30 mouse cellular contexts compared by ENCODE assay signal in genomic region chr7:125211346-125211973, GRCm38 (mm10).
DNase-seq lines count a peak whose midpoint lies in the region; ATAC-seq and TF ChIP-seq lines count a peak whose summit lies in the region.
"Had no signal": no experiment of that assay in that cellular context is flagged by ENCODE, and none has a peak within 500 bp of the region (broad histone marks: within the 10 kb centered on the region; RNA-seq: fewer than 3 reads in every experiment).

No protein-coding gene starts in this region.

- WGBS in embryonic facial prominence, embryonic 11.5 days: 69% methylated on average over 6 of the region's 6 CpGs
- WGBS in embryonic facial prominence, embryonic 10.5 days: 75% methylated on average over 6 of the region's 6 CpGs
- 43% methylated on average over 6 of the region's 6 CpGs for WGBS in hindbrain, embryonic 16.5 days
- 32% methylated on average over 6 of the region's 6 CpGs for whole genome bisulfite sequencing in neural tube, embryonic 14.5 days

- no peak overlapping the region for H3K4me2 ChIP-seq in embryonic facial prominence, embryonic 11.5 days (ENCODE audit: low read depth, low read length)
- no peak overlapping the region for H3K4me2 ChIP-seq in hindbrain, embryonic 16.5 days (ENCODE audit: low read length)
- H3K4me2 ChIP-seq in neural tube, embryonic 14.5 days (ENCODE audit: low read depth, low read length): no peak overlapping the region
- H3K4me2 ChIP-seq: embryonic facial prominence, embryonic 15.5 days; forebrain, embryonic 12.5 days; heart, embryonic 13.5 days; intestine, embryonic 15.5 days; limb, embryonic 12.5 days; liver, embryonic 15.5 days; lung, embryonic 14.5 days; midbrain, embryonic 15.5 days had no signal

- no peak for TF ChIP-seq POLR2A in testis, adult 2 months (IDR thresholded peaks at IDR 0.05; ENCODE audit: control insufficient read depth, low read depth, low read length)

- H3K4me3 ChIP-seq in embryonic facial prominence, embryonic 11.5 days (ENCODE audit: low read depth, low read length): no peak overlapping the region
- no peak overlapping the region for H3K4me3 ChIP-seq in embryonic facial prominence, embryonic 10.5 days
- peak overlapping the region; percentile 69 for H3K4me3 ChIP-seq in testis, adult 2 months (ENCODE audit: control insufficient read depth, low read depth, low read length)
- no peak overlapping the region for H3K4me3 ChIP-seq in hindbrain, embryonic 16.5 days (ENCODE audit: low read length)
- no peak overlapping the region for H3K4me3 ChIP-seq in neural tube, embryonic 14.5 days (ENCODE audit: low read depth, low read length)
- H3K4me3 ChIP-seq: embryonic facial prominence, embryonic 15.5 days; forebrain, embryonic 12.5 days; heart, embryonic 13.5 days; intestine, embryonic 15.5 days; limb, embryonic 12.5 days; liver, embryonic 15.5 days; midbrain, embryonic 10.5 days; midbrain, embryonic 15.5 days had no signal

- TF ChIP-seq CTCF in testis, adult 2 months (IDR thresholded peaks at IDR 0.05; ENCODE audit: control insufficient read depth, insufficient read depth, insufficient replicate concordance, low read depth, low read length): no peak

- no peaks in the 10 kb centered on the region for H3K27me3 ChIP-seq in embryonic facial prominence, embryonic 11.5 days (ENCODE audit: control insufficient read depth, insufficient read depth, low read length)
- H3K27me3 ChIP-seq in embryonic facial prominence, embryonic 10.5 days (replicated peaks; ENCODE audit: low read depth, poor library complexity, severe bottlenecking): no peaks in the 10 kb centered on the region
- no peaks in the 10 kb centered on the region for H3K27me3 ChIP-seq in testis, adult 2 months (ENCODE audit: control insufficient read depth, insufficient read depth, low read length)
- H3K27me3 ChIP-seq in hindbrain, embryonic 16.5 days (replicated peaks; ENCODE audit: control insufficient read depth, insufficient read depth, low read length): no peaks in the 10 kb centered on the region
- H3K27me3 ChIP-seq in neural tube, embryonic 14.5 days (ENCODE audit: control insufficient read depth, insufficient read depth, low read length): no peaks in the 10 kb centered on the region
- H3K27me3 ChIP-seq: embryonic facial prominence, embryonic 15.5 days; forebrain, embryonic 12.5 days; heart, embryonic 13.5 days; intestine, embryonic 15.5 days; liver, embryonic 15.5 days; midbrain, embryonic 15.5 days had no signal

- no peak for DNase-seq in embryonic facial prominence, embryonic 11.5 days (ENCODE audit: low spot score)
- DNase-seq in embryonic facial prominence, embryonic 10.5 days (ENCODE audit: low spot score): no peak
- DNase-seq in testis, postnatal 10 days (ENCODE audit: low spot score): no peak
- no peak for DNase-seq in adrenal gland, adult (ENCODE audit: inconsistent age in 2 of 2, low spot score in 1 of 2)
- no peak for DNase-seq in ovary, postnatal 14 days (ENCODE audit: low spot score)
- DNase-seq: adrenal gland, adult 8-10 months; cerebellum, adult 2 months; forebrain, postnatal 0 days; gastrocnemius, postnatal 14 days; heart, postnatal 10 days; kidney, adult 9 months; kidney, postnatal 10 days; lung, embryonic 14.5 days; lung, postnatal 14 days; right cerebral cortex, adult 18-20 months; spleen, adult 18-20 months; thymus, adult 2 months; thymus, postnatal 4 days had no signal

- no peaks in the 10 kb centered on the region for H3K9me3 ChIP-seq in embryonic facial prominence, embryonic 11.5 days (replicated peaks; ENCODE audit: control insufficient read depth, low read length)
- no peaks in the 10 kb centered on the region for H3K9me3 ChIP-seq in embryonic facial prominence, embryonic 10.5 days
- no peaks in the 10 kb centered on the region for H3K9me3 ChIP-seq in hindbrain, embryonic 16.5 days (ENCODE audit: control insufficient read depth, low read length)
- no peaks in the 10 kb centered on the region for H3K9me3 ChIP-seq in neural tube, embryonic 14.5 days (ENCODE audit: control insufficient read depth, low read length)
- H3K9me3 ChIP-seq: embryonic facial prominence, embryonic 15.5 days; forebrain, embryonic 12.5 days; heart, embryonic 13.5 days; intestine, embryonic 15.5 days; limb, embryonic 12.5 days; liver, embryonic 15.5 days; midbrain, embryonic 10.5 days; midbrain, embryonic 15.5 days had no signal

- H3K36me3 ChIP-seq in embryonic facial prominence, embryonic 11.5 days (replicated peaks; ENCODE audit: control insufficient read depth, insufficient read depth, low read depth, low read length): no peaks in the 10 kb centered on the region
- no peaks in the 10 kb centered on the region for H3K36me3 ChIP-seq in embryonic facial prominence, embryonic 10.5 days (replicated peaks)
- H3K36me3 ChIP-seq in testis, adult 2 months (ENCODE audit: control insufficient read depth, insufficient read depth, low read length): no peaks in the 10 kb centered on the region
- no peaks in the 10 kb centered on the region for H3K36me3 ChIP-seq in hindbrain, embryonic 16.5 days (ENCODE audit: control insufficient read depth, insufficient read depth, low read length)
- no peaks in the 10 kb centered on the region for H3K36me3 ChIP-seq in neural tube, embryonic 14.5 days (ENCODE audit: control insufficient read depth, insufficient read depth, low read length)
- H3K36me3 ChIP-seq: embryonic facial prominence, embryonic 15.5 days; forebrain, embryonic 12.5 days; heart, embryonic 13.5 days; intestine, embryonic 15.5 days; limb, embryonic 12.5 days; liver, embryonic 15.5 days; midbrain, embryonic 10.5 days; midbrain, embryonic 15.5 days had no signal

- no peaks in the 10 kb centered on the region for H3K4me1 ChIP-seq in embryonic facial prominence, embryonic 11.5 days (ENCODE audit: control insufficient read depth, insufficient read depth, low read length)
- peaks cover 2% of the 10 kb centered on the region; the same call in 1 of the 2 replicates for H3K4me1 ChIP-seq in embryonic facial prominence, embryonic 10.5 days
- H3K4me1 ChIP-seq in testis, adult 2 months (ENCODE audit: control insufficient read depth, insufficient read depth, low read length): no peaks in the 10 kb centered on the region; the same call in 1 of the 2 replicates
- H3K4me1 ChIP-seq in hindbrain, embryonic 16.5 days (ENCODE audit: control insufficient read depth, insufficient read depth, low read depth, low read length): no peaks in the 10 kb centered on the region
- no peaks in the 10 kb centered on the region for H3K4me1 ChIP-seq in neural tube, embryonic 14.5 days (ENCODE audit: control insufficient read depth, insufficient read depth, low read length)
- H3K4me1 ChIP-seq: embryonic facial prominence, embryonic 15.5 days; forebrain, embryonic 12.5 days; heart, embryonic 13.5 days; intestine, embryonic 15.5 days; limb, embryonic 12.5 days; liver, embryonic 15.5 days had no signal

- no peak overlapping the region for H3K27ac ChIP-seq in embryonic facial prominence, embryonic 11.5 days (replicated peaks; ENCODE audit: low read depth, low read length)
- H3K27ac ChIP-seq in embryonic facial prominence, embryonic 10.5 days (replicated peaks): no peak overlapping the region
- no peak overlapping the region for H3K27ac ChIP-seq in testis, adult 2 months (ENCODE audit: control insufficient read depth, insufficient read depth, low read depth, low read length)
- no peak overlapping the region for H3K27ac ChIP-seq in hindbrain, embryonic 16.5 days (ENCODE audit: low read depth, low read length)
- no peak overlapping the region for H3K27ac ChIP-seq in neural tube, embryonic 14.5 days (ENCODE audit: low read depth, low read length)
- H3K27ac ChIP-seq: embryonic facial prominence, embryonic 15.5 days; forebrain, embryonic 12.5 days; heart, embryonic 13.5 days; intestine, embryonic 15.5 days; limb, embryonic 12.5 days; liver, embryonic 15.5 days; midbrain, embryonic 10.5 days; midbrain, embryonic 15.5 days had no signal

- H3K9ac ChIP-seq in embryonic facial prominence, embryonic 11.5 days (replicated peaks; ENCODE audit: low read length): no peak overlapping the region
- no peak overlapping the region for H3K9ac ChIP-seq in hindbrain, embryonic 16.5 days (ENCODE audit: low read depth, low read length)
- no peak overlapping the region for H3K9ac ChIP-seq in neural tube, embryonic 14.5 days (replicated peaks; ENCODE audit: low read depth, low read length)
- H3K9ac ChIP-seq: embryonic facial prominence, embryonic 15.5 days; forebrain, embryonic 12.5 days; forebrain, postnatal 0 days; heart, embryonic 13.5 days; intestine, embryonic 15.5 days; limb, embryonic 12.5 days; liver, embryonic 15.5 days; lung, embryonic 14.5 days; midbrain, embryonic 15.5 days had no signal

- peak; percentile 48; the same call in 1 of the 2 replicates for ATAC-seq in embryonic facial prominence, embryonic 11.5 days (replicated peaks; ENCODE audit: insufficient number of reproducible peaks, low FRiP score, low TSS enrichment, low read depth)
- ATAC-seq in hindbrain, embryonic 16.5 days: 0 out of 2 replicates have a peak, but pooled peaks have one; percentile 27
- ATAC-seq in neural tube, embryonic 14.5 days (ENCODE audit: low read depth): peak; percentile 41; the same call in 1 of the 2 replicates
- ATAC-seq: activated CD4-positive, CD25-positive, alpha-beta regulatory T cell, adult 4 months; forebrain, postnatal 0 days; intestine, embryonic 15.5 days; midbrain, embryonic 15.5 days had no signal
